Mouse (Mus musculus) skeletal muscle tissue, adult 2 months (tissue): ENCODE data around the gene Casq2.
"Not testable (repeated sequence)": the region's sequence is repeated elsewhere in the genome, so short reads cannot be mapped to it uniquely, and the experiment has no call there.

Experiments
- DNase-seq: peaks from one replicate; pipeline ENCODE4 v3.0.0-alpha.2; 2012; ENCODE audit warnings: low read depth, low spot score

Gene Casq2

DNA sequence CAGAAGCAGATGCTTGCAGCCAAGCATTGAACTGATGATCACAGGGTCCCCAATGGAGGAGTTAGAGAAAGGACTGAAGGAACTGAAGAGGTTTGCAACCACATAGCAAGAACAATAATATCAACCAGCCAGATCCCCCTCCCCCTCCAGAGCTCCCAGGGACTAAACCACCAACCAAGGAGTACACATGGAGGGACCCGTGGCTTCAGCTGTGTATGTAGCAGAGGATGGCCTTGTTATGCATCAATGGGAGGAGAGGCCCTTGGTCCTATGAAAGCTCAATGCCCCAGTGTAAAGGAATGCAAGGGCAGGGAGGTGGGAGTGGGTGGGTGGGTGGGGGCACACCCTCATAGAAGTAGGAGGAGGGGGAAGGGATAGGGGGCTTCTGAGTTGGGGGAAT lies 77.6 kb downstream of the Casq2 start:
- DNase-seq, result not testable (repeated sequence)

- DNase-seq, result no peak
These were observed 78.7 kb downstream of the Casq2 start for GRCm38 (mm10) chr3:102164911-102165310.

DNA sequence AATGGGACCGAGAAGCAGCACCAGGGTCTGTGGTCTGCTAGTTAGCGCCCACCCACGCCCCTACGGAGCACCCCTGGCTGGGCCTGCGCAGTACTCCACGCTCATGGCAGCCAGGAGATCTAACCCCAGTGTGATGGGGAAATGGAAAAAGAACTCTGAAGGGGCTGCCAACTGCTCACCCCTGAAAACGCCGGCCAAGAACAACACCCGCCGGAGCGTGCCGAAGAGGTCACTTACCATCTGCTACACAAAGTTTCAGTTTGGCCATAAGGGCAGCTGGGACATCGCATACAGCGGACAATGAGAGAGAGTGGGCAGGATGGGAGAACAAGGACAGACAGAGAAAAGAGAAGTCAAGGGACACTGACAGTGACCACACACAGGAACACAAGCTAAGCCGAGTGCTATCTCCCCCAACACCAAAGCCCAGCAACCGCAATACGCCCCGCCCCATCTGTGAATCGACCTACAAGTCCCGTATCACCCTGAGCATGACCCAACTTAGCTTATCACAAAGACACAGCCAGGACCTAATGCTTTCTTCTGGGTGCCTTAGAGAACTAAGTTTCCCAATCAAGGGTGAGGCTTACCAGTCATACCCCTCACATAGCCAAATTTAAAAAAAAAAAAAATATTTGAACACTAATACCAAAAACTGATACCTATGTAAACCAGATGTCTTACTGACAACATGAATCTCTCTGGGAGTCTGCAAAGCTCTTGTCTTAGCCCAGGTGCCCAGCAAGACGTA lies 79.5 kb downstream of the Casq2 start:
- DNase-seq, result peak; percentile 26

DNA sequence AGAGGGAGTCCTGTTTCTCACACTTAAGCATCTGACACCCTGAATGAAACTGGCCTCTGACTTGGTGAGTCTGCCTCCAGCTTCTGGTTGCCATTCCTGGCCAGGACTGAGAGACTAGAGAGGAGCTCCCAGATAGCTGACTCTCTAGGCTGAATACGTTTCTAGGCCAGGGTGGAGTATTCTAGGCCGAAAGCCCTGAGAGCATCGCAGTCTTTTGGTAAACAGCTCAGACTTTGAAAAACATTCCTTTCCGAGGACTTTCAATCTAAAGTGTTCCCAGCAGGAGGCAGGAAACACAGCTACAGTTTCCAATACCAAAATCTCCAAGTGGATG lies 80.0 kb downstream of the Casq2 start:
- DNase-seq, result peak; percentile 41

- DNase-seq, result no peak
These were observed 80.6 kb downstream of the Casq2 start for GRCm38 (mm10) chr3:102166794-102167193.

DNA sequence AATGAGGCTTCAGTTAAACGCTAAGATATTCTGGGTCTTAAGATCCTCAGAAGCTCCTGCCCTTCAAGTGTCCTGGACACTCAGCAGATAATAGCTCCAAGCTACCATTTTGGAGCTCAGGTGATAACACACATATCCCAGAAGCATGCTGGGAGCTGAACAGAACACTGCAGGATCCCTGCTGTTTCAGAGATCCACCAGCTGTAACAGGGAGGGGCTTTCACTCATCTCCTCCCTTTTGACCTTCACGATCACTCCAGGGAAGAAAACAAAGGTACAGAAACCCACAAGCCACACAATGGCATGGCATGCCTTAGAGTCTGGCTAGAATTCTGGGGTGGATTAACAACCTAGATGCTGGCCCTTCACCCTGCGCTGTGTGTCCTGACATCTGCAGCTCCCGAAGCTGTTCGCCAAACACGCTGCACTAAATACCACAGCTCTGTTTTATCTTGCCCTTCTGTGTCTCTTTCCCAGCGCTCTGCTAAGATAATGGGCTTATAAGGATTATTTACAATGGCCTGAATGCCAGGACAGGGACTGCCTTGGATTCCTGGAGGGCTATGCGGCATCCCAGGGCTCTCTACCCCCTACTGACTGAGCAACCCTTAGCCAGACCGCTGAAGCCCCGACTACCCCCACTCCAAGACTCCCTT lies 81.5 kb downstream of the Casq2 start:
- DNase-seq, result no peak

- peak; percentile 84 for DNase-seq
These were observed 83.1 kb downstream of the Casq2 start for GRCm38 (mm10) chr3:102169197-102169905.

GRCm38 (mm10) chr3:102174118-102174865 lies 88.1 kb downstream of the Casq2 start:
- DNase-seq, result no peak

GRCm38 (mm10) chr3:102175701-102176100 lies 89.5 kb downstream of the Casq2 start:
- no peak for DNase-seq

GRCm38 (mm10) chr3:102176116-102176515 lies 89.9 kb downstream of the Casq2 start:
- no peak for DNase-seq

GRCm38 (mm10) chr3:102177837-102178615 lies 91.8 kb downstream of the Casq2 start:
- no peak for DNase-seq

DNA sequence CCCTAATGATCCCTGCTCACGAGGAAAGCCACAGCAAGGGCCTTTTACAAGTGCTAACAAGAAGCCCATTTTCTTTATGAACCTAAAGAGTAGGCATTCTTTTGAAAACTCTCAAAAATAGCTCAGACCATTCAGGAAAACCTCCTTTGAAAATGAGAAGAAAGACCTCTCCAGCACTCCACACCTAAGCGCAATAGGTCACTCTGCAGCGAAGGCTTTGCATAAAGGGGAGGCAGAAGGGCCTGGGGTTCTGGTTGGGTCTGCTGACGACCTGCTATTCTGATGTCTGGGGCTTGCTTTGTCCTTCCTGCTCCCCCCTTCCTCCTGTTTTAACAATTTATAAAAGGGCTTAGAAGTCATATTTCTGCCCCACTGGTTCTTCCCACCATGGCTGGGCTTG lies 93.7 kb downstream of the Casq2 start:
- DNase-seq, result no peak

DNA sequence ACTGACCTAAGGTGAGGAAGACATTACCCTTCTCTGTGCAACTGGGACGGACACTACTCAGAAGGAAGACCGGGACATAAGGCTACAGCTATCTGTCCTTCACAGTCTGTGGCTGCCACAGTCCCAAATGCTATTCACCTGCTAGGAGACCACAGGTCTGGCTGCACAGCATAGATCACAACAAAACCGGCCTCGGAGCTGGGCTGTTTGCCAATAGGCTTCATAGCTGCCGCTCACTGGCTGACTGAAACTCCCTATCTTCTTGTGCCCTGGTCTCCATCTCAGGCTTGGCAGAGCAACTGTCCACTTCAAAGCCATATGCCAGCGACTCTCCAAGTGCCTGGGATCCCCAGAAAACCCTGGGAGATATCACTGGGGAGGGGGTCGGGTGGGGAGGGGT lies 94.5 kb downstream of the Casq2 start:
- no peak for DNase-seq

DNA sequence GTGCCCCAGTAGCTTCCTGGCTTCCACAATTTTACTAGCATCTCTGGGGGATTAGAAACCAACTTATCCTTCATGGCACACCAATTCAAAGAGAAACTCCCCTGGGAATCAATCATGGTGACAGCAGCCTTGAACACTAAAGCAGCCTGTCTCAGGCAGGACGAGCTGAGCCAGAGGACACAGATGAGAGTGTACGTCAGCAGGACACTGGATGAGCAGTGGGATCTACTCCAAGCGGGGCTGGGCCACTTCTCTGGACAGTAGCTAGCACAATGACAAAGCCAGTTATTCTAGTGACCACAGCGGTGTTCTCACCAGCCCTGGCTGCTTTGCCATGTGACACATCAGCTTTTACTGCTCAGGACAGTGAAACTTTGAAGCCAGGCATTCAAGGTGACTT lies 95.0 kb downstream of the Casq2 start:
- no peak for DNase-seq

- no peak for DNase-seq
These were observed 96.4 kb downstream of the Casq2 start for GRCm38 (mm10) chr3:102182601-102183000.

DNA sequence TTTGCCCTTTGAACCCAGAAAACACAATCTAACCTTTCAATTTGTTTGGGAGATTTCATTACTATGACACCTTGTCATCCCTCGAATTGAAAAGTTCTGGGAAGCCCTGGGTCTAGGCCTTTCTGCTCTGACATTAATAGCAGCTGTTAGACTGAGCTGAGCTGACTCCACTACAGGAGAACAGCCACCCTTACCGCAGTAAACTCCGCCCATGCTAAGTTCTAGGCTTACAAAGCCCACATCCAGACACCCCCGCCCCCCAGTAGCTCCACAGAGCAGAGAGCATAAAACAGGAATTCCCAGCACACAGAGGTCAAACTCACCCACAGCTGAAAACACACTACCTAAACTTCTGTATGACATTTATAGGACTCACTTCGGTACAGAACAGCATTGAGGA lies 98.5 kb downstream of the Casq2 start:
- DNase-seq, result no peak

DNA sequence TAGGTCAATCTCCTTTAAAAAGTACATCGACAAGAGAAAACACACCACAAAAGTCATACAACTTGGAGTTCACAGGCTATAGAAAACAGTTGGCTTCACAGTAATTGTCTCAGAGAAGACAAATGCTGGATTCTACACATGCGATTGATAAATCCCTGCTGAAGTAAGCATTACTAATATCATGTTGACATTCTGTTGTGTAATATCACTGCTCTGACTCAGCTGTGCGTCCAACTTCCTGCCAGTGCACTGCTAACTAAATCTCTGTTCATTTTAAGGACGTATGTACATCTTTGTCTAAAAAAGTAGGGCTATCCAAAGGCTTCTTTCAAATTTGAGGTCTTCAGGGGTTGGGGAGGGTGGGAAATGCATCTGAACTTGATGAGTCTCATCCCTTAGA lies 101.2 kb downstream of the Casq2 start:
- no peak for DNase-seq

GRCm38 (mm10) chr3:102188972-102189371 lies 102.8 kb downstream of the Casq2 start:
- no peak for DNase-seq

GRCm38 (mm10) chr3:102190015-102190414 lies 103.8 kb downstream of the Casq2 start:
- DNase-seq, result no peak

DNA sequence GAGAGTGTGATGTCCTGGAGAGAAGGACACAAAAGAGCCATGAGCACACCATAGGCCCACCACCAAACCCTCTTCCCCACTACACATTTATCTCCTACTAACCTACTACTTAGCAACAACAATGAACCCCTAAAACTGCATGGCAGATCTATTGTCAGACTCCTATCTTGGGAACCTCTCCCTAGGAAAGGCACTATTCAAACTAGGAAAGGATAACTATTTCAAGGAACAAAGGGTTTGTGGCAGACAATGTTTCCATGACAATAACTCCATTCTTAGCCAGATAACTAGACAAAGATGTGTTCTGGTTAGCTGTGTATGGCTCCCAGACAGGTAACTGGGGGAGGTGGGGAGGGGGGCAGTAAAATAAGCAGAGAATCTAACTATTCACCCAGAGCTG lies 104.4 kb downstream of the Casq2 start:
- DNase-seq, result no peak

GRCm38 (mm10) chr3:102191575-102191974 lies 105.4 kb downstream of the Casq2 start:
- DNase-seq, result no peak
